Mouse (Mus musculus) heart, postnatal 25 days (tissue): ENCODE measurements around the gene Psmd12. TPM values are rescaled to one million over a fixed set of nuclear protein-coding genes. Genes with fewer than 3 reads are reported as not detected.

Experiments
- DNase-seq: peaks from one replicate; pipeline ENCODE4 v3.0.0; 2022; ENCODE audit warnings: low spot score
- intact Hi-C: fragments of 180-260 bp; cut with DNase I; formaldehyde crosslinking; loops from one replicate; pipeline ENCODE4 v1.15.1; 2025
- total RNA-seq, 2 experiments: library from RNA; stranded (reverse); gene quantifications; 2 replicates each; pipeline ENCODE4 v1.2.3; 2021

The Psmd12 gene
- total RNA-seq, 2 experiments from 2014 or later: 84.7 to 87.4 TPM

DNA sequence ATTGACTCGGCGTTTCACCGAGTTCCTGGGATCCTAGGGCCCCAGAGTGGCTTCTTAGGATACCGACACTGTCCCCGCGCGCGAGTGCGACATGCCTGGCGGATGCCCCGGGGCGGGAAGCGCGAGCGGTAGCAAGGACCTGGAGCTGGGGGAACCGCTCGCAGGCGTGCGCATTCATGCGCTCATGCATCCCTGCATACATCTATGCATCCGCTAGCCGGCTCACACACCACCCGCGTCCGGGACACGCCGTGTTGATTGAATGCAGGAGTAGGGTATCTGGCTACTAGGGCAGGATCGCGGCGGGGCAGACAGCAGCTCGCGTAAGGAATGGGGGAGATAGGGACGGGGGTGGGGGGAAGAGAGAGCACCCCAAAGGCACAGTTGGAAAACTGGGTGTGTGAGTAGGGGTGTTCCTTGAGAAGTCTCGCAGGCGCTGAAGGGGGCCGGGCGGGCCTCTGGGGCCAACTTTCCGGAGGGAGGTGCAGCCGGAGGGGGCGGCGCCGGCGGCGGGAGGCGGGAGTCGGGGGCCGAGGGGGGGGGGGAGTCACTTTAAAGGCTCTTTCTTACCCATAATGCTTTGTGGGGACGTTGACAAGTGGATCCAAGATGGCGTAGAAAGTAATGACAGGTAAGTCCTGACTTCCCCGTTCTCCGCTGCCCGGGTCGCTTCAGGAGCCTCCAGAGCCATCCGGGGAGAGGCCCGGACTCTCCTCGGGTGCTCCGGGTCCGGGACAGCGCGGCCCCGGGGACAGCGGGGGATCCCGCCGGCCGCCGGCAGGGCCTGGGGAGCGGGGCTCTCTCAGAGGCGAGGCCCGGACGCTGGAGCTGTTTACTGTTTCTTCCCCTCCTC lies 68.3 kb downstream of the Psmd12 start, which contains the start of gene Helz:
TSS of gene Helz (plus strand) at position 580 of the 853 bp plus-strand sequence.
- DNase-seq: peak; percentile 34
- intact Hi-C loops: loop anchor here (5.0 kb wide), 1 partner anchor 35 kb away; no protein-coding TSS in a partner anchor

DNA sequence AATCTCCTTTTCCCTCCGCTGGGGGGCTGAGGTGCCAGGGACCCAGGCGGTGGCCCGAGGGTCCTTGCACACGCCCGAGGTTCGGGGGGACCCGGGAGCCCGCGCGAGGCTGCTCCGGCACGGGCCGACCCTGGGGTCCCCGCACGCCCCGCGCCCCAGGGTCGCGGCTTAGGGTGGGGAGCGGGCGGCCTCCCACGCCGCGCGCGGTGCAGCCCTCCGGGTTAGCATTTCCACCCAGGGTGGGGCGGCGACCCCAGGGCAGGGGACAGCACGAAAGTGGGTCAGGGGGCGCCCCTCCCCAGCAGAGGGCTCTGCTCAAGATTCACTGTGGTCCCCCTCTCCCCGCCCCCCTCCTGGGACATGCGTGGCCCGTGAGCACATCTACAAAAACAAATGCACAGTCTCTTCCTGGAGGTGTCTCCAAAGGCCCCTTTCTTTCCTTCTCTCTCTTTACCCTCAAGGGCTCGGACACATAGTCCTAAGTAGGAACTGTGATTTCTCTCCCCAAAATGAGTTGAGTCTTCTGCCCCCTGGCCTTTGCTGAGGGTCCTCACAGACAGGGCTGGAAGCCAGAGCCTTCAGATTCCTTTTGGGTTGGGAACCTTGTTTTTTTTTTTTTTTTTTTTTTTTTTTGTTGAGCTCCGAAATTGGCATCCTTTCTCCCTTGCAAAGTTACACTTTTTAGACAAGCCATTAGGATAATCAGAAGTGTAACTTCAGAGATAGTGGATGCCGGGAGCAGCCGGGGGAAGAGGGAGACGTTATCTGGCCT lies 69.1 kb downstream of the Psmd12 start:
- intact Hi-C loops: loop anchor here (5.0 kb wide), 1 partner anchor 36 kb away; no protein-coding TSS in a partner anchor
- no peak for DNase-seq

Other genes with a start within 250 kb of the Psmd12 start
- 10 to 100 TPM; 65.1 to 72.6 TPM for gene Pitpnc1, start 8.8 kb upstream of the Psmd12 start, total RNA-seq
- 10 to 100 TPM; 25.3 to 28.0 TPM for gene Helz, start 68.4 kb downstream of the Psmd12 start, total RNA-seq
- not detected for gene Cacng1, start 237.0 kb downstream of the Psmd12 start, total RNA-seq